Mouse (Mus musculus) liver, postnatal 0 days (tissue): ENCODE data around the gene Atp2a3. TPM values are rescaled to one million over a fixed set of nuclear protein-coding genes. Genes with fewer than 3 reads are reported as not detected.

Experiments used
- ATAC-seq: fragments of 200-750 bp; cut with Nextera tagmentation; 2 replicates; pipeline ENCODE4 v1.8.0; 2017; ENCODE audit warnings: mild to moderate bottlenecking, moderate library complexity
- DNase-seq: peaks from one replicate; pipeline ENCODE4 v3.0.0-alpha.2; 2016
- H3K27ac ChIP-seq: fragments of 300-500 bp; sonication (generic); 2 replicates; pipeline ENCODE4 v1.5.1; 2014; ENCODE audit warnings: antibody characterized with exemption, moderate library complexity, mild to moderate bottlenecking, low read depth
- H3K27me3 ChIP-seq: fragments of 300-500 bp; sonication (generic); 2 replicates; pipeline ENCODE4 v1.6.1; 2014; ENCODE audit warnings: low read length, control low read depth, mixed read lengths; ENCODE audit not compliant: insufficient read depth
- H3K36me3 ChIP-seq: fragments of 300-500 bp; sonication (generic); replicated peaks from 2 replicates; pipeline ENCODE4 v1.6.1; 2014; ENCODE audit warnings: mild to moderate bottlenecking, control low read depth, low read length, moderate library complexity, mixed read lengths; ENCODE audit not compliant: insufficient read depth
- H3K4me1 ChIP-seq: fragments of 300-500 bp; sonication (generic); 2 replicates; pipeline ENCODE4 v1.6.1; 2014; ENCODE audit warnings: antibody characterized with exemption, mild to moderate bottlenecking, control low read depth; ENCODE audit not compliant: insufficient read depth
- H3K4me2 ChIP-seq: fragments of 300-500 bp; sonication (generic); 2 replicates; pipeline ENCODE4 v1.6.1; 2014; ENCODE audit warnings: low read depth, mild to moderate bottlenecking, low read length, moderate library complexity, mixed read lengths
- H3K4me3 ChIP-seq: fragments of 300-500 bp; sonication (generic); 2 replicates; pipeline ENCODE4 v1.5.1; 2014; ENCODE audit warnings: low read depth, low read length
- H3K9ac ChIP-seq: fragments of 300-500 bp; sonication (generic); replicated peaks from 2 replicates; pipeline ENCODE4 v1.6.1; 2014; ENCODE audit warnings: mild to moderate bottlenecking, moderate library complexity
- H3K9me3 ChIP-seq: fragments of 300-500 bp; sonication (generic); 2 replicates; pipeline ENCODE4 v1.6.1; 2016; ENCODE audit warnings: mild to moderate bottlenecking, control low read depth, low read length, mixed read lengths
- CTCF ChIP-seq: sonication (generic); IDR thresholded peaks from 2 replicates; pipeline ENCODE4 v1.5.1; 2016; ENCODE audit warnings: antibody characterized with exemption, low read depth
- EP300 ChIP-seq: IDR thresholded peaks from 2 replicates; pipeline ENCODE4 v1.6.1; 2016; ENCODE audit warnings: antibody characterized with exemption, low read depth, mild to moderate bottlenecking
- WGBS: fragments of 180-500 bp; shearing (Covaris S2); extraction: QIAGEN DNeasy Blood & Tissue Kit; methylation state at CpG from one replicate; pipeline ENCODE4 v1.1.7; 2014; ENCODE audit not compliant: insufficient replicate concordance; 5-methylcytosine and 5-hydroxymethylcytosine counted together
- polyA plus RNA-seq: library from polyadenylated mRNA; unstranded; fragments of >200 nt; fragmentation: Nextera tagmentation; extraction: Ambion mirVana; gene quantifications from 2 replicates; pipeline ENCODE4 v1.2.1, GENCODE M21; 2015

Atp2a3 gene
- polyA plus RNA-seq: 13.5 and 14.6 TPM in 2 replicates

DNA sequence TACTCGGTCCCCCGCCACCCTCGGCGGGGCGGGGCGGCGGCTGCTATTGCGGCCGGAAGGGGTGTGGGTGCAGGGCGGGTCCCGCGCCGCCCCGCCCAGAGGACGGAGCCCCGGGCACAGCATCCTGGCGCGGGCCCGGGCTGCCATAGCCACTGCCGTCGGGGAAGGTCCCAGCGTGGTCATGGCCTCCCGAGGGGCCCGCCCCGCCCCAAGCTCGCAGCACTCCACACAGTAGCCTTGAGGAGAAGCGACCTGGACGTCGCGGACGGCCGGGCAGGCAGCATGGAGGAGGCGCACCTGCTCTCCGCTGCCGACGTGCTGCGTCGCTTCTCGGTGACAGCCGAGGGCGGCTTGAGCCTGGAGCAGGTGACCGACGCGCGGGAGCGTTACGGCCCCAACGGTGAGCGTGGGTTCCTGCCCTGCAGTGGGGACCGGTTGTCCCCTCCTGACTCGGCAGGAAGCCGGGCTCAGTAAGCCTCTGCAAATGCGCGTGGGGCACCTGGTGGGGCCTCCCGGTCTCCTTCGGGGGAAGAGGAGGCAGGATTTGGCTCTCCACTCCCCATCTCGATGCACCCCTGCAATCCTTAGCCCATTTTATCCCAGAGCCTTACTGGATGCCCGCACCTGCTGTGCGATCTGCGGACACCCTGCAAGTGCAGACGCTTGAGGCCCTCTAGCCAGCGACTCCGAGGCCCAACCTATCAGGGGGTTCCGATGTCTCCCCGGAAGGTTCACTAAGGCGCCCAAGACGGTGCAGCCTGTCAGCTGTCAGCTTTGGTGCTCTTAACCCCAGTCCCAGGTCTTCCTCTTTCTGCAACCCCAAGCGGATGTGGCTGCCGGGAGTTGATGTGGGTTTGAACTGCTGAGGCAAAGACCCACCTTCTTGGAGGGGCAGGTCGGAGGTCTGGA lies at the start of gene Atp2a3:
Gene Atp2a3 (plus strand): TSS at position 98 of the 909 bp plus-strand sequence.
- H3K9me3 ChIP-seq: no peaks in the 10 kb centered on the region
- H3K9ac ChIP-seq: peak within 1 kb of the TSS; percentile 60
- peaks cover 25% of the 10 kb centered on the region for H3K27me3 ChIP-seq
- peak within 1 kb of the TSS; percentile 69 for H3K4me2 ChIP-seq
- peak within 1 kb of the TSS; percentile 54 for H3K4me3 ChIP-seq
- TF ChIP-seq CTCF: no peak
- TF ChIP-seq EP300: no peak
- ATAC-seq (peak; percentile 63), DNase-seq (peak; percentile 71)
- H3K27ac ChIP-seq: peak within 1 kb of the TSS; percentile 88
- H3K4me1 ChIP-seq: peaks cover 20% of the 10 kb centered on the region
- H3K36me3 ChIP-seq: no peaks in the 10 kb centered on the region
- 3% methylated on average over 63 of the region's 70 CpGs for WGBS

DNA sequence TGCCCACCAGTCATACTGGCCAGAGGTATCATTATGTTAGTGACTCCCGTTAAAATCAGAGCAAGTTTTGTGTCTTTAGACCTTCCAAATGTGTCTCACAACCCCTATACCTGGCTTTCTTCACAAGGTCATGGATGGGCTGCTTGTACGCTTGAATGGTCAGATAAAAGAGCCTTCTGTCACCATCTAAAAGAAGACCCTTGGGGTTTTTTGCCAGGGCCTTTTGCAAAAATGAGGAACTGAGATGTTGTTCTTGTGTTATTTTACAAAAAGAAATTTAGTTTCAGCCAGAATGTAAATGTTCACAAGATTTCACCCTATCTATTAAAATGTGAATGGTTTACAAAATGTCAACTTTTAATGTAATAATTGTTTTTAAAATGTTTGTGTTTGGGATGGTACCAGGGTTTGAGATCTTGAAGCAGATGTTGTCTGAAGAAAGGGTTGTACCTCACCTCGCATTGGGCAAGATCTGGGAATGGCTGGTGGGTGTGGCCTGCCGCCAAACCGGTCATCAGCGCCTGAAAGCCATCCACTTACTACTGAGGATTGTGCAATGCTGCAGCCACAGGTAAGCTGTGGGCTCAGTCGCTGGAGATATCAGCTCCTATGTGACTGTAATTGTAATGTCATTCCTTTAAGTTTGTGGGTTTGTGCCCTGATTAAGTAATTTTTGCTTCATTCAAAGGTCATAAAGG lies 43.5 kb upstream of the Atp2a3 start:
- DNase-seq (no peak), ATAC-seq (peak; percentile 25; the same call in 1 of the 2 replicates)
- no peaks in the 10 kb centered on the region for H3K27me3 ChIP-seq
- no peak overlapping the region for H3K4me2 ChIP-seq
- 64% methylated on average over 7 of the region's 7 CpGs for WGBS
- peaks cover 86% of the 10 kb centered on the region for H3K36me3 ChIP-seq
- TF ChIP-seq EP300 (no peak), CTCF (no peak)
- H3K4me3 ChIP-seq: no peak overlapping the region
- H3K9ac ChIP-seq: no peak overlapping the region
- H3K4me1 ChIP-seq: no peaks in the 10 kb centered on the region; the same call in 1 of the 2 replicates
- no peak overlapping the region for H3K27ac ChIP-seq
- H3K9me3 ChIP-seq: no peaks in the 10 kb centered on the region

DNA sequence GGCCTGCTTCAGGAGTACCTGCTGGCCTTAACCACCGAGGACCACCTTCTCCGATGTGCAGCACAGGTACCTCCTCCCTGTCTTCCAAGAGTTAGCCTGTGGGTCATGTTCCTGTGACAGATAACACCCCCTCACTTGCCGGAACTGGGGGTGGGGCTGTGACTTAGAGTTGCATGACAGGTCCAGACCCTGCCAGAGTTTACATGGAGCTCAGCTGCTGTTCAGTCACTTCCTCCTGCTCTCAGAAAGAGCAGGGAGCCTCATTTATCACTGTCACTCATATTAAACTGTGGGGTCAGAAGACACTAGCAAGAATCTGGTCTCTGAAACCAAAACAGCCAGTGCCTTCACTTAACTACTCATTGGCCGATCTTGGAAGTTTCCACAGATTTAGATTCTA lies 37.9 kb upstream of the Atp2a3 start:
- no peak for TF ChIP-seq CTCF
- TF ChIP-seq EP300: no peak
- H3K9ac ChIP-seq: no peak overlapping the region
- H3K27ac ChIP-seq: no peak overlapping the region
- H3K36me3 ChIP-seq: peaks cover 66% of the 10 kb centered on the region
- H3K4me3 ChIP-seq: no peak overlapping the region
- H3K9me3 ChIP-seq: no peaks in the 10 kb centered on the region
- 32% methylated on average over 4 of the region's 4 CpGs for WGBS
- DNase-seq: no peak
- H3K4me2 ChIP-seq: no peak overlapping the region
- ATAC-seq: no peak
- H3K27me3 ChIP-seq: no peaks in the 10 kb centered on the region
- H3K4me1 ChIP-seq: no peaks in the 10 kb centered on the region; the same call in 1 of the 2 replicates

DNA sequence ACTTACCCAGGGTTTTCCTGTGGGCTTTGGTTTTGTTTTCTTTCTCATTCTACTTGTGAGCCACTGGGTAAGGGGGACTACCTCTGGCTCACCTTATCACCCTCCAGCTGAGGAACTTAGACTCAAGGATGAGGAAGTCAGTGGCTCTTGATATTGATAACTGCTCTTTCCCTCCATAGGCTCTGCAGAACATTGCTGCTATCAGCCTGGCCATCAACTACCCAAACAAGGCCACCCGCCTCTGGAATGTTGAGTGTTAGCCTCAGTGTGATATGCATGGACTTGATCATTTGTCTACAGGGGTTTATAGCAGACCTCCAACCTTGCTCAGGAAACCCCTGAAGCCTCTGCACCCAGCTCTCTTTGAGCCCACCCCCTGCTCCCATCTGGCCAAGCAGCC lies 36.5 kb upstream of the Atp2a3 start:
- H3K4me1 ChIP-seq: no peaks in the 10 kb centered on the region; the same call in 1 of the 2 replicates
- H3K27ac ChIP-seq: 0 out of 2 replicates have a peak overlapping the region, but pooled peaks have one; percentile 7
- TF ChIP-seq EP300: no peak
- no peak for TF ChIP-seq CTCF
- WGBS: 55% methylated on average over 1 of the region's 1 CpGs
- ATAC-seq: no peak
- H3K4me3 ChIP-seq: no peak overlapping the region
- no peaks in the 10 kb centered on the region for H3K9me3 ChIP-seq
- no peak for DNase-seq
- H3K4me2 ChIP-seq: no peak overlapping the region
- peaks cover 52% of the 10 kb centered on the region for H3K36me3 ChIP-seq
- H3K27me3 ChIP-seq: no peaks in the 10 kb centered on the region
- no peak overlapping the region for H3K9ac ChIP-seq

DNA sequence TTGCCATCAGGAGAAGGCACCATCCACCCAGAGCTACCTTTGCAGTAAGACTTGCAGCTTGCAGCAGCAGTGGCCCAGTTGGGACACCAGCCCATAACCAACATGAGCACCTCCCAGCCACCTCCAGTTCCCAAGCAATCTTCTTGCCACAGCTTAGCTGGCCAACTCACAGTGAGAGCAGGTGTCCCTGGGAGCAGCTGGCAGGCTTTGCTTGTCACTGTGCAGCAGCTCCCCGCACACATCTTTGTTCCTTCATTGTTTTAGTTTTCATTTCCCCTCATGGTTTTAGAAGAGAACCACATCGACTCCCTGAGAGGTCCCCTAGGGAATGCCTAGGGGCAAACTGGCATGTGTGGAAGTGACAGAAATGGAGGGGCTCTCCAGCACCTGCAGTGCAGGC lies 35.9 kb upstream of the Atp2a3 start:
- WGBS: 54% methylated on average over 2 of the region's 2 CpGs
- no peak overlapping the region for H3K9ac ChIP-seq
- no peak for DNase-seq
- no peaks in the 10 kb centered on the region; the same call in 1 of the 2 replicates for H3K4me1 ChIP-seq
- peak overlapping the region; percentile 34; the same call in 1 of the 2 replicates for H3K27ac ChIP-seq
- ATAC-seq: peak; percentile 31
- no peaks in the 10 kb centered on the region for H3K27me3 ChIP-seq
- H3K36me3 ChIP-seq: peaks cover 48% of the 10 kb centered on the region
- H3K4me3 ChIP-seq: no peak overlapping the region
- H3K4me2 ChIP-seq: no peak overlapping the region
- H3K9me3 ChIP-seq: no peaks in the 10 kb centered on the region
- TF ChIP-seq EP300 (no peak), CTCF (no peak)

DNA sequence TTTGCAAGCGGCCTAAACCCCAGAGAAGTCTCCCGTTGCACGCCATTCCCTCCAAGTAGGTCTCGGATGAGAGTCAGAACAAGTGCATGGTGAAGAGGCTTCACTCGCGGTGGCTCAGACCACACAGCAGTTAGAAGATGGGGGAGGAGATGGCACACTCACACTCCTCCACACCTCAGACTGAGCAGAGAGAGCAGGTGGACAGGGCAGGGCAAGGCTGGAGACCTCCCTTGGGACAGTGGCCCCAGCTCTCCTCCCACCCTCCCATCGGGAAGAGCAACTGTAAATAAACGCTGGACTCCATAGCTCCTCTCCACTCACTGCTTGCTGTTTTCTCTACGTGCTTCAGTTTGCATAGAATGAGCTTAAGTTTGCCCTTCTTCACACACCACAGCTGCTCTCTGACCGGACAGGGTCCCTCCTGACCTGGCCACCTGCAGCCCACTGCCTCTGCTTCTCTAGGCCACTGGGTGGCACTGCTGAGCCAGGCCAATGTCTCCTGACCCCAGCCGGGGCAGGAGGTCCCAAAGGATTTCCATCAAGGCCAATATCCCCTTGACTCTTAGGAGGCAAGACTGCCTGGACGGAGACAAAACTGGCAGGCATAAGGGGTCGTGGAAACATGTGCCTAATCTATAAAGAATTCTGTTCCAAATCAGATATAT lies 34.6 kb upstream of the Atp2a3 start:
- Histone ChIP-seq H3K4me2 (no peak overlapping the region), H3K4me3 (no peak overlapping the region), H3K9ac (no peak overlapping the region), H3K27me3 (no peaks in the 10 kb centered on the region), H3K27ac (no peak overlapping the region), H3K36me3 (peaks cover 36% of the 10 kb centered on the region), H3K4me1 (no peaks in the 10 kb centered on the region), H3K9me3 (no peaks in the 10 kb centered on the region)
- 52% methylated on average over 13 of the region's 13 CpGs for WGBS
- ATAC-seq (peak; percentile 62), DNase-seq (peak; percentile 69)
- peak; percentile 96 for TF ChIP-seq CTCF
- no peak for TF ChIP-seq EP300
